Mouse (Mus musculus): ENCODE measurements around the gene Rgs7.

Rgs7 gene

GRCm38 (mm10) chr1:175028267-175028666 lies 464.0 kb downstream of the Rgs7 start:
- no peak for DNase-seq (ENCODE audit: low spot score)

GRCm38 (mm10) chr1:175025781-175026309 lies 466.5 kb downstream of the Rgs7 start:
- DNase-seq (ENCODE audit: low spot score) = no peak

GRCm38 (mm10) chr1:175024136-175024535 lies 468.2 kb downstream of the Rgs7 start:
- DNase-seq (ENCODE audit: low spot score) = no peak

All from urinary bladder, postnatal 14 days (tissue).